In the genomic region with DNA sequence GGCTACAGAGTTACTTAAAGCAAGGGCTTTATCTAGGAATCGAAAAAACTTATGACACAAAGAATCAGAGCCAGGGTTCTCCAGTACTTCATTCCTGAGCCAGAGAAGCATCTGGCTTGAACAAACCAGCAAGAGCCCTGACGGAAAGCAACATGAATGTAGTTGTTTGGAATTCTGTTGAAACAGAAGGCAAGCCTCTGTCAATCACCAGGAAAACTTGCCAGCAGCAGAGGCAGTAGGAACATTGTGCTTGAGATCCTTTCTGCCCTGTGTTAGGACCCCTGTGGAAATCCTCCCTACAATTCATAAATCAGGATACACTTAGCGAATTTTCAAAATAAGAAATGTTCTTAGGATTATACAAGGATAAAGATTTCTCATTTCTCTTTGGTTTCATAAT, we compare ENCODE assay signal across 18 mouse cellular contexts.
DNase-seq lines count a peak whose midpoint lies in the region; ATAC-seq and TF ChIP-seq lines count a peak whose summit lies in the region.
"Had no signal": no experiment of that assay in that cellular context is flagged by ENCODE, and none has a peak within 500 bp of the region (broad histone marks: within the 10 kb centered on the region; RNA-seq: fewer than 3 reads in every experiment).

No protein-coding gene starts in this region.

- no peaks in the 10 kb centered on the region for H3K9me3 ChIP-seq in embryonic facial prominence, embryonic 14.5 days (ENCODE audit: control insufficient read depth, low read length)
- H3K9me3 ChIP-seq in embryonic facial prominence, embryonic 10.5 days, result no peaks in the 10 kb centered on the region
- H3K9me3 ChIP-seq in lung, postnatal 0 days (ENCODE audit: low read length), result no peaks in the 10 kb centered on the region
- no peaks in the 10 kb centered on the region for H3K9me3 ChIP-seq in forebrain, embryonic 15.5 days
- H3K9me3 ChIP-seq: heart, embryonic 10.5 days; limb, embryonic 13.5 days had no signal

- no peak for ATAC-seq in embryonic facial prominence, embryonic 14.5 days (ENCODE audit: low read depth)
- no peak for ATAC-seq in lung, postnatal 0 days
- peak; percentile 57; the same call in 1 of the 2 replicates for ATAC-seq in forebrain, embryonic 15.5 days (replicated peaks)

- H3K4me1 ChIP-seq in embryonic facial prominence, embryonic 14.5 days (ENCODE audit: control insufficient read depth, insufficient read depth, low read length), result no peaks in the 10 kb centered on the region
- no peaks in the 10 kb centered on the region for H3K4me1 ChIP-seq in embryonic facial prominence, embryonic 10.5 days
- no peaks in the 10 kb centered on the region for H3K4me1 ChIP-seq in lung, postnatal 0 days (ENCODE audit: insufficient read depth, low read depth, low read length)
- no peaks in the 10 kb centered on the region for H3K4me1 ChIP-seq in forebrain, embryonic 15.5 days
- H3K4me1 ChIP-seq: heart, embryonic 10.5 days; limb, embryonic 13.5 days had no signal

- no peak overlapping the region for H3K9ac ChIP-seq in embryonic facial prominence, embryonic 14.5 days (ENCODE audit: low read depth, low read length)
- H3K9ac ChIP-seq in lung, postnatal 0 days (replicated peaks; ENCODE audit: low read depth), result no peak overlapping the region
- H3K9ac ChIP-seq in forebrain, embryonic 15.5 days (replicated peaks), result no peak overlapping the region
- H3K9ac ChIP-seq: limb, embryonic 13.5 days; liver, embryonic 14.5 days had no signal

- TF ChIP-seq CTCF in lung, postnatal 0 days (IDR thresholded peaks at IDR 0.05), result no peak

- H3K4me2 ChIP-seq in embryonic facial prominence, embryonic 14.5 days (ENCODE audit: low read depth, low read length), result no peak overlapping the region
- H3K4me2 ChIP-seq in lung, postnatal 0 days (replicated peaks; ENCODE audit: low read depth, low read length), result no peak overlapping the region
- no peak overlapping the region for H3K4me2 ChIP-seq in forebrain, embryonic 15.5 days (replicated peaks)
- H3K4me2 ChIP-seq: limb, embryonic 13.5 days had no signal

- peak; percentile 17 for DNase-seq in embryonic facial prominence, embryonic 14.5 days (ENCODE audit: low spot score)
- no peak for DNase-seq in embryonic facial prominence, embryonic 10.5 days (ENCODE audit: low spot score)
- peak; percentile 4 for DNase-seq in lung, postnatal 0 days (ENCODE audit: low spot score)
- no peak for DNase-seq in lung, postnatal 14 days
- DNase-seq in layer of hippocampus, postnatal 10 days (ENCODE audit: low spot score in 2 of 2), result peak; percentile 6 to 17
- no peak for DNase-seq in neural tube, embryonic 10.5 days (ENCODE audit: extremely low spot score, low spot score)
- DNase-seq in heart, postnatal 4 days, result no peak
- DNase-seq: adrenal gland, adult 8-10 months; cerebellum, adult 9-10 months; heart, postnatal 10 days; kidney, adult 2 months; kidney, postnatal 14 days; thymus, postnatal 4 days had no signal

- H3K4me3 ChIP-seq in embryonic facial prominence, embryonic 14.5 days (ENCODE audit: low read depth, low read length), result no peak overlapping the region
- no peak overlapping the region for H3K4me3 ChIP-seq in embryonic facial prominence, embryonic 10.5 days
- no peak overlapping the region for H3K4me3 ChIP-seq in lung, postnatal 0 days (ENCODE audit: low read depth, low read length)
- H3K4me3 ChIP-seq in forebrain, embryonic 15.5 days, result no peak overlapping the region
- H3K4me3 ChIP-seq: erythroblast, embryonic 14.5 days; heart, embryonic 10.5 days; limb, embryonic 13.5 days had no signal

- WGBS in embryonic facial prominence, embryonic 14.5 days, result 52% methylated on average over 3 of the region's 3 CpGs
- 71% methylated on average over 3 of the region's 3 CpGs for WGBS in embryonic facial prominence, embryonic 10.5 days
- 46% methylated on average over 3 of the region's 3 CpGs for WGBS in lung, postnatal 0 days
- 23% methylated on average over 3 of the region's 3 CpGs for WGBS in forebrain, embryonic 15.5 days

- H3K27ac ChIP-seq in embryonic facial prominence, embryonic 14.5 days (replicated peaks; ENCODE audit: low read depth, low read length), result no peak overlapping the region
- H3K27ac ChIP-seq in embryonic facial prominence, embryonic 10.5 days (replicated peaks), result no peak overlapping the region
- H3K27ac ChIP-seq in lung, postnatal 0 days (ENCODE audit: low read length), result no peak overlapping the region
- no peak overlapping the region for H3K27ac ChIP-seq in forebrain, embryonic 15.5 days (replicated peaks)
- H3K27ac ChIP-seq: heart, embryonic 10.5 days; limb, embryonic 13.5 days; liver, embryonic 14.5 days had no signal

- H3K27me3 ChIP-seq in embryonic facial prominence, embryonic 14.5 days (replicated peaks; ENCODE audit: control insufficient read depth, insufficient read depth, low read length), result no peaks in the 10 kb centered on the region
- H3K27me3 ChIP-seq in embryonic facial prominence, embryonic 10.5 days (replicated peaks; ENCODE audit: low read depth, poor library complexity, severe bottlenecking), result no peaks in the 10 kb centered on the region
- H3K27me3 ChIP-seq in lung, postnatal 0 days (replicated peaks; ENCODE audit: insufficient read depth, low read length), result no peaks in the 10 kb centered on the region
- H3K27me3 ChIP-seq in forebrain, embryonic 15.5 days, result no peaks in the 10 kb centered on the region
- H3K27me3 ChIP-seq: limb, embryonic 13.5 days had no signal

- no peaks in the 10 kb centered on the region for H3K36me3 ChIP-seq in embryonic facial prominence, embryonic 14.5 days (ENCODE audit: control insufficient read depth, insufficient read depth, low read length)
- no peaks in the 10 kb centered on the region for H3K36me3 ChIP-seq in embryonic facial prominence, embryonic 10.5 days (replicated peaks)
- H3K36me3 ChIP-seq in lung, postnatal 0 days (ENCODE audit: insufficient read depth, low read length), result no peaks in the 10 kb centered on the region
- no peaks in the 10 kb centered on the region for H3K36me3 ChIP-seq in forebrain, embryonic 15.5 days
- H3K36me3 ChIP-seq: heart, embryonic 10.5 days; limb, embryonic 13.5 days had no signal

- no peak for TF ChIP-seq EP300 in lung, postnatal 0 days (IDR thresholded peaks at IDR 0.05)

Comparison
In these comparisons a context has a peak if more than half of its experiments do, and no peak if none do; other contexts are left out.
1. DNase-seq: peak in embryonic facial prominence, embryonic 14.5 days (single experiment), lung, postnatal 0 days (single experiment) and layer of hippocampus, postnatal 10 days (2 of 2); none in embryonic facial prominence, embryonic 10.5 days (single experiment), lung, postnatal 14 days (single experiment), neural tube, embryonic 10.5 days (single experiment) and heart, postnatal 4 days (single experiment).